Mouse (Mus musculus): ENCODE measurements around the gene Tmem115. TPM values are rescaled to one million over a fixed set of nuclear protein-coding genes. Genes with fewer than 3 reads are reported as not detected.
A peak's percentile ranks its signal among the peaks of the same experiment; 100 is the strongest.

Gene Tmem115
- total and polyA plus RNA-seq, 2 experiments, result 10.9 to 47.3 TPM

- Histone ChIP-seq H3K79me2 (ENCODE audit: control insufficient read depth, insufficient read depth, low read length) (no peaks in the 10 kb centered on the region), H3K27me3 (ENCODE audit: control insufficient read depth, insufficient read depth, low read length) (no peaks in the 10 kb centered on the region), H3K4me3 (ENCODE audit: insufficient read depth, low read depth, low read length) (no peak overlapping the region), H3K4me1 (ENCODE audit: control insufficient read depth, insufficient read depth, low read length) (no peaks in the 10 kb centered on the region), H3K36me3 (ENCODE audit: control insufficient read depth, insufficient read depth, low read length) (no peaks in the 10 kb centered on the region), H3K9ac (ENCODE audit: low read depth, low read length) (no peak overlapping the region), H3K27ac (replicated peaks; ENCODE audit: insufficient read depth, low read depth, low read length) (no peak overlapping the region)
- no peak for DNase-seq (ENCODE audit: extremely low read depth, low read depth, low spot score)
- no peak for TF ChIP-seq CTCF (IDR thresholded peaks at IDR 0.05; ENCODE audit: low read depth, low read length)
- no peak for TF ChIP-seq POLR2A (IDR thresholded peaks at IDR 0.05; ENCODE audit: extremely low read depth, insufficient read depth, low read length)
- 79% methylated on average over 16 of the region's 16 CpGs for WGBS
Measured at GRCm38 (mm10) chr9:107512326-107512725, 21.4 kb upstream of the Tmem115 start.

- H3K79me2 ChIP-seq (ENCODE audit: control insufficient read depth, insufficient read depth, low read length), result no peaks in the 10 kb centered on the region
- H3K9ac ChIP-seq (ENCODE audit: low read depth, low read length), result no peak overlapping the region
- H3K4me3 ChIP-seq (ENCODE audit: insufficient read depth, low read depth, low read length), result no peak overlapping the region
- H3K36me3 ChIP-seq (ENCODE audit: control insufficient read depth, insufficient read depth, low read length), result no peaks in the 10 kb centered on the region
- H3K27ac ChIP-seq (replicated peaks; ENCODE audit: insufficient read depth, low read depth, low read length), result no peak overlapping the region
- no peaks in the 10 kb centered on the region for H3K27me3 ChIP-seq (ENCODE audit: control insufficient read depth, insufficient read depth, low read length)
- WGBS, result 17% methylated on average over 14 of the region's 14 CpGs
- TF ChIP-seq CTCF (IDR thresholded peaks at IDR 0.05; ENCODE audit: low read depth, low read length), result peak; percentile 99
- TF ChIP-seq POLR2A (IDR thresholded peaks at IDR 0.05; ENCODE audit: extremely low read depth, insufficient read depth, low read length), result no peak
- peak; percentile 31 for DNase-seq (ENCODE audit: extremely low read depth, low read depth, low spot score)
- no peaks in the 10 kb centered on the region for H3K4me1 ChIP-seq (ENCODE audit: control insufficient read depth, insufficient read depth, low read length)
Measured at GRCm38 (mm10) chr9:107514303-107514955, 19.3 kb upstream of the Tmem115 start.

- no peak overlapping the region for H3K27ac ChIP-seq (replicated peaks; ENCODE audit: insufficient read depth, low read depth, low read length)
- no peak overlapping the region for H3K4me3 ChIP-seq (ENCODE audit: insufficient read depth, low read depth, low read length)
- DNase-seq (ENCODE audit: extremely low read depth, low read depth, low spot score), result no peak
- H3K9ac ChIP-seq (ENCODE audit: low read depth, low read length), result no peak overlapping the region
- WGBS, result 74% methylated on average over 6 of the region's 6 CpGs
- no peak for TF ChIP-seq CTCF (IDR thresholded peaks at IDR 0.05; ENCODE audit: low read depth, low read length)
- TF ChIP-seq POLR2A (IDR thresholded peaks at IDR 0.05; ENCODE audit: extremely low read depth, insufficient read depth, low read length), result no peak
- H3K36me3 ChIP-seq (ENCODE audit: control insufficient read depth, insufficient read depth, low read length), result no peaks in the 10 kb centered on the region
- no peaks in the 10 kb centered on the region for H3K4me1 ChIP-seq (ENCODE audit: control insufficient read depth, insufficient read depth, low read length)
- H3K27me3 ChIP-seq (ENCODE audit: control insufficient read depth, insufficient read depth, low read length), result no peaks in the 10 kb centered on the region
- H3K79me2 ChIP-seq (ENCODE audit: control insufficient read depth, insufficient read depth, low read length), result no peaks in the 10 kb centered on the region
Measured at GRCm38 (mm10) chr9:107520331-107520730, 13.4 kb upstream of the Tmem115 start.

GRCm38 (mm10) chr9:107521190-107521589, 12.6 kb upstream of the Tmem115 start:
- 66% methylated on average over 5 of the region's 5 CpGs for WGBS
- no peaks in the 10 kb centered on the region for H3K79me2 ChIP-seq (ENCODE audit: control insufficient read depth, insufficient read depth, low read length)
- no peak overlapping the region for H3K27ac ChIP-seq (replicated peaks; ENCODE audit: insufficient read depth, low read depth, low read length)
- TF ChIP-seq POLR2A (IDR thresholded peaks at IDR 0.05; ENCODE audit: extremely low read depth, insufficient read depth, low read length) (no peak), CTCF (IDR thresholded peaks at IDR 0.05; ENCODE audit: low read depth, low read length) (no peak)
- H3K9ac ChIP-seq (ENCODE audit: low read depth, low read length), result no peak overlapping the region
- no peaks in the 10 kb centered on the region for H3K4me1 ChIP-seq (ENCODE audit: control insufficient read depth, insufficient read depth, low read length)
- no peaks in the 10 kb centered on the region for H3K27me3 ChIP-seq (ENCODE audit: control insufficient read depth, insufficient read depth, low read length)
- DNase-seq (ENCODE audit: extremely low read depth, low read depth, low spot score), result no peak
- no peaks in the 10 kb centered on the region for H3K36me3 ChIP-seq (ENCODE audit: control insufficient read depth, insufficient read depth, low read length)
- no peak overlapping the region for H3K4me3 ChIP-seq (ENCODE audit: insufficient read depth, low read depth, low read length)

- Histone ChIP-seq H3K36me3 (ENCODE audit: control insufficient read depth, insufficient read depth, low read length) (no peaks in the 10 kb centered on the region), H3K27ac (replicated peaks; ENCODE audit: insufficient read depth, low read depth, low read length) (no peak overlapping the region), H3K9ac (ENCODE audit: low read depth, low read length) (no peak overlapping the region), H3K27me3 (ENCODE audit: control insufficient read depth, insufficient read depth, low read length) (peaks cover 3% of the 10 kb centered on the region; the same call in 1 of the 2 replicates), H3K4me1 (ENCODE audit: control insufficient read depth, insufficient read depth, low read length) (no peaks in the 10 kb centered on the region), H3K79me2 (ENCODE audit: control insufficient read depth, insufficient read depth, low read length) (no peaks in the 10 kb centered on the region), H3K4me3 (ENCODE audit: insufficient read depth, low read depth, low read length) (no peak overlapping the region; the same call in 1 of the 2 replicates)
- no peak for DNase-seq (ENCODE audit: extremely low read depth, low read depth, low spot score)
- 25% methylated on average over 25 of the region's 25 CpGs for WGBS
- TF ChIP-seq POLR2A (IDR thresholded peaks at IDR 0.05; ENCODE audit: extremely low read depth, insufficient read depth, low read length) (no peak), CTCF (IDR thresholded peaks at IDR 0.05; ENCODE audit: low read depth, low read length) (no peak)
Measured at GRCm38 (mm10) chr9:107521711-107522399, 11.9 kb upstream of the Tmem115 start.

GRCm38 (mm10) chr9:107522400-107522711, 11.4 kb upstream of the Tmem115 start:
- Histone ChIP-seq H3K27ac (replicated peaks; ENCODE audit: insufficient read depth, low read depth, low read length) (no peak overlapping the region), H3K4me1 (ENCODE audit: control insufficient read depth, insufficient read depth, low read length) (no peaks in the 10 kb centered on the region), H3K27me3 (ENCODE audit: control insufficient read depth, insufficient read depth, low read length) (peaks cover 5% of the 10 kb centered on the region; the same call in 1 of the 2 replicates), H3K36me3 (ENCODE audit: control insufficient read depth, insufficient read depth, low read length) (no peaks in the 10 kb centered on the region), H3K79me2 (ENCODE audit: control insufficient read depth, insufficient read depth, low read length) (no peaks in the 10 kb centered on the region), H3K4me3 (ENCODE audit: insufficient read depth, low read depth, low read length) (no peak overlapping the region; the same call in 1 of the 2 replicates), H3K9ac (ENCODE audit: low read depth, low read length) (no peak overlapping the region)
- 48% methylated on average over 2 of the region's 2 CpGs for WGBS
- no peak for TF ChIP-seq CTCF (IDR thresholded peaks at IDR 0.05; ENCODE audit: low read depth, low read length)
- TF ChIP-seq POLR2A (IDR thresholded peaks at IDR 0.05; ENCODE audit: extremely low read depth, insufficient read depth, low read length), result no peak
- DNase-seq (ENCODE audit: extremely low read depth, low read depth, low spot score), result no peak

Measured in liver, adult 2 months (tissue).